Mouse (Mus musculus): ENCODE results near the gene Fam172a. TPM values are rescaled to one million over a fixed set of nuclear protein-coding genes. Genes with fewer than 3 reads are reported as not detected.

Fam172a gene
- total and polyA plus RNA-seq, 3 experiments: 33.4 to 89.8 (median 45.3) TPM

- Histone ChIP-seq H3K9me3 (replicated peaks) (peaks cover 20% of the 10 kb centered on the region), H3K4me3 (ENCODE audit: low read depth, low read length) (no peak overlapping the region), H3K36me3 (replicated peaks) (no peaks in the 10 kb centered on the region), H3K27me3 (ENCODE audit: insufficient read depth, low read length) (peaks cover 25% of the 10 kb centered on the region; the same call in 1 of the 2 replicates), H3K4me1 (ENCODE audit: insufficient read depth, low read depth, low read length) (peaks cover 7% of the 10 kb centered on the region)
- ATAC-seq (ENCODE audit: extremely low read depth, insufficient number of reproducible peaks, low FRiP score, poor library complexity, severe bottlenecking) (no peak), DNase-seq (ENCODE audit: low spot score) (no peak)
- TF ChIP-seq TAL1 (conservative IDR thresholded peaks at IDR 0.05; ENCODE audit: low read depth, low read length): no peak
- TF ChIP-seq GATA1 (IDR thresholded peaks at IDR 0.05; ENCODE audit: borderline replicate concordance, low read length): no peak
- no peak for TF ChIP-seq GATA2 (IDR thresholded peaks at IDR 0.05; ENCODE audit: borderline replicate concordance, low read depth, low read length)
- no peak for TF ChIP-seq CTCF (IDR thresholded peaks at IDR 0.05; ENCODE audit: low read depth, low read length)
- no peak for TF ChIP-seq POLR2AphosphoS5 (IDR thresholded peaks at IDR 0.05; ENCODE audit: insufficient replicate concordance, low read depth, low read length)
Measured at GRCm38 (mm10) chr13:78194135-78194849, 492.5 kb downstream of the Fam172a start.

DNA sequence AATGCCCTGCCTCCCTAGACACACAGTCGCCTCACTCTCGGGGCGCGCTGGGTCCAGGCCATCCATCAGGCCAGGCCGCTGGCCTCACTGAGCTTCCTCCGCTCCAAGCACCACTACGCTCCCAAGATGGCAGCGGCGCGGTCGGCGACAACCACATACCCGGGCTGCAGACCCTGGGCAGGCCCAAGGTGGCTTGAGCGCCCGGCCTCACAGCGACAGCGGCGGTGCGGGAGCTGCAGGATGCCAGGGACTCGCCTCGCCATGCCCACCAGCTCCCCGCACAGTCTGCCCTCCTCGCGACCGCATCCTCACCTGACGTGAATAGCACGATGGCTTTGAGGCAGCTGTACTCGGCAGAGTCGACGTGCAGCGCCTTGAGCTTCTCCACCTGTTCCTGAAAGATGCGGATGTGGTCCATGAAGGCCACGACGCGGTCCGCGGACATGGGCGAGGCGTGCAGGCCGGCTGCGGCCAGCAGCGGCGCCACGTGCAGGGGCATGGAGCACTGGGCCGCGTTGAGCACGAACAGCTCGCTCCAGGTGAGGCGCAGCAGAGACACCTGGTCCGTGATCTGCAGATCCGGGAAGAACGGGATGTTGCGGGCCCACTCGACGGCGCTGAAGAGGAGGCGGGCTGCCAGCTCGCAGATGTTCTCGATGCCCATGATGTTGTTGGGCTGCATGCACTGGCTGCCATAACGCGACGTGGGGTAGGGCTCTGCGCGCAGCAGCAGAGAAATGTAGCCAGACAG, 493.2 kb downstream of the Fam172a start:
- H3K4me1 ChIP-seq (ENCODE audit: insufficient read depth, low read depth, low read length): peaks cover 7% of the 10 kb centered on the region
- no peak for DNase-seq (ENCODE audit: low spot score)
- no peak for ATAC-seq (ENCODE audit: extremely low read depth, insufficient number of reproducible peaks, low FRiP score, poor library complexity, severe bottlenecking)
- H3K36me3 ChIP-seq (replicated peaks): no peaks in the 10 kb centered on the region
- TF ChIP-seq TAL1 (conservative IDR thresholded peaks at IDR 0.05; ENCODE audit: low read depth, low read length) (no peak), GATA1 (IDR thresholded peaks at IDR 0.05; ENCODE audit: borderline replicate concordance, low read length) (no peak), CTCF (IDR thresholded peaks at IDR 0.05; ENCODE audit: low read depth, low read length) (no peak), POLR2AphosphoS5 (IDR thresholded peaks at IDR 0.05; ENCODE audit: insufficient replicate concordance, low read depth, low read length) (no peak), GATA2 (IDR thresholded peaks at IDR 0.05; ENCODE audit: borderline replicate concordance, low read depth, low read length) (no peak)
- H3K27me3 ChIP-seq (ENCODE audit: insufficient read depth, low read length): peaks cover 23% of the 10 kb centered on the region; the same call in 1 of the 2 replicates
- no peak overlapping the region for H3K4me3 ChIP-seq (ENCODE audit: low read depth, low read length)
- peaks cover 22% of the 10 kb centered on the region for H3K9me3 ChIP-seq (replicated peaks)

GRCm38 (mm10) chr13:78195601-78196115, 493.8 kb downstream of the Fam172a start:
- no peak overlapping the region for H3K4me3 ChIP-seq (ENCODE audit: low read depth, low read length)
- peaks cover 23% of the 10 kb centered on the region; the same call in 1 of the 2 replicates for H3K27me3 ChIP-seq (ENCODE audit: insufficient read depth, low read length)
- H3K4me1 ChIP-seq (ENCODE audit: insufficient read depth, low read depth, low read length): peaks cover 11% of the 10 kb centered on the region
- TF ChIP-seq GATA1 (IDR thresholded peaks at IDR 0.05; ENCODE audit: borderline replicate concordance, low read length) (no peak), POLR2AphosphoS5 (IDR thresholded peaks at IDR 0.05; ENCODE audit: insufficient replicate concordance, low read depth, low read length) (no peak), TAL1 (conservative IDR thresholded peaks at IDR 0.05; ENCODE audit: low read depth, low read length) (no peak), CTCF (IDR thresholded peaks at IDR 0.05; ENCODE audit: low read depth, low read length) (no peak), GATA2 (IDR thresholded peaks at IDR 0.05; ENCODE audit: borderline replicate concordance, low read depth, low read length) (no peak)
- no peak for ATAC-seq (ENCODE audit: extremely low read depth, insufficient number of reproducible peaks, low FRiP score, poor library complexity, severe bottlenecking)
- no peaks in the 10 kb centered on the region for H3K36me3 ChIP-seq (replicated peaks)
- peaks cover 22% of the 10 kb centered on the region for H3K9me3 ChIP-seq (replicated peaks)
- DNase-seq (ENCODE audit: low spot score): no peak

GRCm38 (mm10) chr13:78196236-78196796, 494.5 kb downstream of the Fam172a start:
- peaks cover 11% of the 10 kb centered on the region for H3K4me1 ChIP-seq (ENCODE audit: insufficient read depth, low read depth, low read length)
- DNase-seq (ENCODE audit: low spot score): no peak
- TF ChIP-seq GATA1 (IDR thresholded peaks at IDR 0.05; ENCODE audit: borderline replicate concordance, low read length) (no peak), CTCF (IDR thresholded peaks at IDR 0.05; ENCODE audit: low read depth, low read length) (no peak), POLR2AphosphoS5 (IDR thresholded peaks at IDR 0.05; ENCODE audit: insufficient replicate concordance, low read depth, low read length) (no peak), TAL1 (conservative IDR thresholded peaks at IDR 0.05; ENCODE audit: low read depth, low read length) (no peak), GATA2 (IDR thresholded peaks at IDR 0.05; ENCODE audit: borderline replicate concordance, low read depth, low read length) (no peak)
- no peak for ATAC-seq (ENCODE audit: extremely low read depth, insufficient number of reproducible peaks, low FRiP score, poor library complexity, severe bottlenecking)
- H3K27me3 ChIP-seq (ENCODE audit: insufficient read depth, low read length): peaks cover 23% of the 10 kb centered on the region; the same call in 1 of the 2 replicates
- H3K9me3 ChIP-seq (replicated peaks): peaks cover 22% of the 10 kb centered on the region
- H3K4me3 ChIP-seq (ENCODE audit: low read depth, low read length): no peak overlapping the region
- no peaks in the 10 kb centered on the region for H3K36me3 ChIP-seq (replicated peaks)

DNA sequence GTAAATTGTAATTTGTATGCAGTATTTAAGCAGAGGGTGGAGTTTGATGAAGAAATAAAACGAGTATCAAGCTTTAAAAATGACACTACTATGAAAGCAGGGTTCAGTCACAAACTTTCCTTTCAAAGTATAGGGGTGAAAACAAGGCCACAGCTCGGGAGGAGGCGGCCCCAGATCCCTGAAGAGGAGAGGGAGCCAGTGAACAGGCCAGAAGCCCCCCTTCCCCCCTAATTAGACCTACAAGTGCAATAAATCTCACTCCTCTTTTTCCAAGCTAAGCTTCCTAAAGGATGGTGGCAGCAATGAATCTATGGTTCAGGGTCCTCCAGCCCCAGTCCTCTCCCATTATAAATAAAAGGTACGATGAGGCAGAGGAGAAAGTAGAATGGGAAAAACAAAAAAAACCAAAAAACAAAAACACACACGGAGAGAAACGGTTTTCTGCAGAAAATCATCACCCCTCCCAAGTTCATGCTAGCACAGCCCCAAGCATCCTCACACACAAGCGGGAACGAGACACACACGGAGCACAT, 495.5 kb downstream of the Fam172a start:
- H3K4me3 ChIP-seq (ENCODE audit: low read depth, low read length): no peak overlapping the region
- H3K4me1 ChIP-seq (ENCODE audit: insufficient read depth, low read depth, low read length): peaks cover 15% of the 10 kb centered on the region
- ATAC-seq (ENCODE audit: extremely low read depth, insufficient number of reproducible peaks, low FRiP score, poor library complexity, severe bottlenecking): no peak
- no peak for TF ChIP-seq POLR2AphosphoS5 (IDR thresholded peaks at IDR 0.05; ENCODE audit: insufficient replicate concordance, low read depth, low read length)
- TF ChIP-seq TAL1 (conservative IDR thresholded peaks at IDR 0.05; ENCODE audit: low read depth, low read length): no peak
- TF ChIP-seq GATA2 (IDR thresholded peaks at IDR 0.05; ENCODE audit: borderline replicate concordance, low read depth, low read length): no peak
- no peaks in the 10 kb centered on the region for H3K36me3 ChIP-seq (replicated peaks)
- peaks cover 22% of the 10 kb centered on the region for H3K9me3 ChIP-seq (replicated peaks)
- DNase-seq (ENCODE audit: low spot score): no peak
- H3K27me3 ChIP-seq (ENCODE audit: insufficient read depth, low read length): peaks cover 26% of the 10 kb centered on the region; the same call in 1 of the 2 replicates

Measured in G1E (cell line).